9 mouse cellular contexts compared by ENCODE assay signal in genomic region chr1:118275139-118275538, GRCm38 (mm10). TPM values are rescaled to one million over a fixed set of nuclear protein-coding genes. Genes with fewer than 3 reads are reported as not detected.
A peak's percentile ranks its signal among the peaks of the same experiment; 100 is the strongest.
DNase-seq lines count a peak whose midpoint lies in the region; ATAC-seq and TF ChIP-seq lines count a peak whose summit lies in the region.
"Had no signal": no experiment of that assay in that cellular context is flagged by ENCODE, and none has a peak within 500 bp of the region (broad histone marks: within the 10 kb centered on the region; RNA-seq: fewer than 3 reads in every experiment).

No protein-coding gene starts in this region.

- H3K27me3 ChIP-seq in kidney, embryonic 15.5 days = no peaks in the 10 kb centered on the region
- H3K27me3 ChIP-seq in forebrain, postnatal 0 days (ENCODE audit: insufficient read depth, low read length) = no peaks in the 10 kb centered on the region
- H3K27me3 ChIP-seq in neural tube, embryonic 14.5 days (ENCODE audit: control insufficient read depth, insufficient read depth, low read length) = no peaks in the 10 kb centered on the region
- H3K27me3 ChIP-seq: liver, embryonic 13.5 days had no signal

- no peaks in the 10 kb centered on the region for H3K36me3 ChIP-seq in kidney, embryonic 15.5 days
- no peaks in the 10 kb centered on the region for H3K36me3 ChIP-seq in forebrain, postnatal 0 days (ENCODE audit: insufficient read depth)
- H3K36me3 ChIP-seq in neural tube, embryonic 14.5 days (ENCODE audit: control insufficient read depth, insufficient read depth, low read length) = no peaks in the 10 kb centered on the region
- H3K36me3 ChIP-seq: liver, embryonic 13.5 days had no signal

- no peak overlapping the region for H3K4me2 ChIP-seq in kidney, embryonic 15.5 days
- no peak overlapping the region for H3K4me2 ChIP-seq in forebrain, postnatal 0 days (ENCODE audit: low read depth)
- no peak overlapping the region for H3K4me2 ChIP-seq in neural tube, embryonic 14.5 days (ENCODE audit: low read depth, low read length)
- H3K4me2 ChIP-seq: liver, embryonic 13.5 days had no signal

- 8% methylated on average over 2 of the region's 2 CpGs for WGBS in kidney, embryonic 15.5 days
- WGBS in forebrain, postnatal 0 days = 13% methylated on average over 2 of the region's 2 CpGs
- 13% methylated on average over 2 of the region's 2 CpGs for WGBS in neural tube, embryonic 14.5 days

- TF ChIP-seq CTCF in forebrain, postnatal 0 days (IDR thresholded peaks at IDR 0.05; ENCODE audit: low read depth) = peak; percentile 67

- no peak overlapping the region for H3K9ac ChIP-seq in kidney, embryonic 15.5 days
- no peak overlapping the region for H3K9ac ChIP-seq in forebrain, postnatal 0 days
- H3K9ac ChIP-seq in neural tube, embryonic 14.5 days (replicated peaks; ENCODE audit: low read depth, low read length) = no peak overlapping the region
- H3K9ac ChIP-seq: liver, embryonic 13.5 days had no signal

- no peak overlapping the region for H3K27ac ChIP-seq in kidney, embryonic 15.5 days
- H3K27ac ChIP-seq in forebrain, postnatal 0 days (ENCODE audit: low read depth, low read length) = no peak overlapping the region
- no peak overlapping the region for H3K27ac ChIP-seq in neural tube, embryonic 14.5 days (ENCODE audit: low read depth, low read length)
- H3K27ac ChIP-seq: liver, embryonic 13.5 days had no signal

- ATAC-seq in kidney, embryonic 15.5 days (replicated peaks; ENCODE audit: low FRiP score) = no peak
- peak; percentile 59 for ATAC-seq in forebrain, postnatal 0 days
- peak; percentile 63; the same call in 1 of the 2 replicates for ATAC-seq in neural tube, embryonic 14.5 days (ENCODE audit: low read depth)

- H3K4me1 ChIP-seq in kidney, embryonic 15.5 days = no peaks in the 10 kb centered on the region
- H3K4me1 ChIP-seq in forebrain, postnatal 0 days (ENCODE audit: insufficient read depth) = no peaks in the 10 kb centered on the region
- no peaks in the 10 kb centered on the region for H3K4me1 ChIP-seq in neural tube, embryonic 14.5 days (ENCODE audit: control insufficient read depth, insufficient read depth, low read length)
- H3K4me1 ChIP-seq: liver, embryonic 13.5 days had no signal

- peak; percentile 12 for DNase-seq in kidney, postnatal 10 days
- DNase-seq in WW6 (ENCODE audit: low read depth, low spot score) = peak; percentile 14
- DNase-seq in forebrain, postnatal 0 days = peak; percentile 66
- DNase-seq in frontal cortex, postnatal 36 days (ENCODE audit: low spot score in 2 of 2) = no peak
- no peak for DNase-seq in cerebellum, postnatal 25 days
- DNase-seq in frontal cortex, postnatal 25 days (ENCODE audit: low spot score in 2 of 2) = no peak
- DNase-seq: liver, embryonic 13.5 days had no signal

- no peaks in the 10 kb centered on the region for H3K9me3 ChIP-seq in kidney, embryonic 15.5 days (replicated peaks)
- no peaks in the 10 kb centered on the region for H3K9me3 ChIP-seq in forebrain, postnatal 0 days (ENCODE audit: low read length)
- no peaks in the 10 kb centered on the region for H3K9me3 ChIP-seq in neural tube, embryonic 14.5 days (ENCODE audit: control insufficient read depth, low read length)
- H3K9me3 ChIP-seq: liver, embryonic 13.5 days had no signal

- no peak overlapping the region for H3K4me3 ChIP-seq in kidney, embryonic 15.5 days (replicated peaks)
- no peak overlapping the region for H3K4me3 ChIP-seq in forebrain, postnatal 0 days (ENCODE audit: low read depth, low read length)
- no peak overlapping the region for H3K4me3 ChIP-seq in neural tube, embryonic 14.5 days (ENCODE audit: low read depth, low read length)
- H3K4me3 ChIP-seq: liver, embryonic 13.5 days had no signal

RNA-seq across cellular contexts. Expression of gene Tsn, which starts 36.4 kb away (rescaled TPM):
- 311 and 324 TPM in 2 replicates for polyA plus RNA-seq in kidney, embryonic 15.5 days (2015; fragmentation: Nextera tagmentation; extraction: Ambion mirVana)
- total RNA-seq in forebrain, postnatal 0 days (2014; rRNA removed) = 119 and 222 TPM in 2 replicates
- 557 and 599 TPM in 2 replicates for polyA plus RNA-seq in forebrain, postnatal 0 days (2015; fragmentation: Nextera tagmentation; extraction: Ambion mirVana)
- 445 and 473 TPM in 2 replicates for polyA plus RNA-seq in neural tube, embryonic 14.5 days (2014; fragmentation: Nextera tagmentation; extraction: Ambion mirVana)

RNA-seq across cellular contexts. Expression of gene Nifk, which starts 46.5 kb away (rescaled TPM):
- polyA plus RNA-seq in kidney, embryonic 15.5 days (2015; fragmentation: Nextera tagmentation; extraction: Ambion mirVana) = 81.4 and 88.9 TPM in 2 replicates
- total RNA-seq in forebrain, postnatal 0 days (2014; rRNA removed) = 56.1 and 73.1 TPM in 2 replicates
- 84.2 and 97.4 TPM in 2 replicates for polyA plus RNA-seq in forebrain, postnatal 0 days (2015; fragmentation: Nextera tagmentation; extraction: Ambion mirVana)
- 63.3 and 72.4 TPM in 2 replicates for polyA plus RNA-seq in neural tube, embryonic 14.5 days (2014; fragmentation: Nextera tagmentation; extraction: Ambion mirVana)

Comparison
In these comparisons a context has a peak if more than half of its experiments do, and no peak if none do; other contexts are left out.
1. DNase-seq: peak in kidney, postnatal 10 days (single experiment), WW6 (single experiment) and forebrain, postnatal 0 days (single experiment); none in frontal cortex, postnatal 36 days (0 of 2), cerebellum, postnatal 25 days (0 of 2) and frontal cortex, postnatal 25 days (0 of 2).